Mouse (Mus musculus): ENCODE data around the gene Cd38. TPM values are rescaled to one million over a fixed set of nuclear protein-coding genes. Genes with fewer than 3 reads are reported as not detected.

Cd38 gene
- total RNA-seq, 2 experiments from 2014 or later, result 0.26 TPM; not detected in 1

GRCm38 (mm10) chr5:43921877-43922276 is 53.5 kb downstream of the Cd38 start:
- no peak for ATAC-seq (replicated peaks; ENCODE audit: poor library complexity, severe bottlenecking)

DNA sequence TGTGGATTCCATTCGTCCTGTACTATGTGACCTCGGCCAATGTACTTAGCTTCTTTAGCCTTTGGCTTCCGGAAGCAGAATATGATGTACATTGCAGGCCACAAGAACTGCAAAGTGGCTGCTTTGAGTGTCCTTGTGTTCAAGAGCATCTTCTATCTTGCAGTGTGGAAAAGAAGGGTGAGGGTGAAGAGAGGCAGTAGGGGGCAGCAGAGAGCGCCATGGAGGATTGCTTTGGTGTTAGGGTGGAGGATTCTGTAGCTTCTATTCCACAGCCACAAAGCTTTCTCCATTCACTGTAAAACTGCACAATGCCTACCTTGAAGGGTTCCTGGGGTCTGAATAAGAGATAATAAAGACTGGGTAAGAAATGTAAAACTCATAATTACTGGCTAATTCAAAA is 55.6 kb downstream of the Cd38 start:
- peak; percentile 82 for ATAC-seq (replicated peaks; ENCODE audit: poor library complexity, severe bottlenecking)

GRCm38 (mm10) chr5:43927729-43928128 is 59.4 kb downstream of the Cd38 start:
- ATAC-seq (replicated peaks; ENCODE audit: poor library complexity, severe bottlenecking), result no peak

DNA sequence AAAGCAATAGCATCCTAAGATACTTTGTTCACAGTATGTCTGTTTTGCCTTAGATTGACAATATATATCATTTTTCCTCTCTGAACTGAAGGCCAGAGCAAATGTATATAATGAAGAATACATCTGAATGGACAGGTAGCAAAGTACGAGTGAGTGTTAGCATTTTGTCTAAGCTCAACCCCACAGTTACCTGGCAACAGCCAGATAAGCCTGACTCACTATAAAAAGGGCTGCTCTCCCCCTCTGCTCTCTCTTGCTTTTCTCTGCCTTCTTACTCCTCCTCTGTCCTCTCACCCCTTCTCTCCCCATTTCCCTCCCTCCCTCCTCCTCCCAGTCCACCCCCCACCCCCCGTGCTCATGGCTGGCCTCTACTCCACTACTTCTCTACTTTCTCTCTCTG is 64.9 kb downstream of the Cd38 start:
- ATAC-seq (replicated peaks; ENCODE audit: poor library complexity, severe bottlenecking), result no peak

GRCm38 (mm10) chr5:43947330-43947977 is 79.1 kb downstream of the Cd38 start:
- ATAC-seq (replicated peaks; ENCODE audit: poor library complexity, severe bottlenecking), result peak; percentile 67

DNA sequence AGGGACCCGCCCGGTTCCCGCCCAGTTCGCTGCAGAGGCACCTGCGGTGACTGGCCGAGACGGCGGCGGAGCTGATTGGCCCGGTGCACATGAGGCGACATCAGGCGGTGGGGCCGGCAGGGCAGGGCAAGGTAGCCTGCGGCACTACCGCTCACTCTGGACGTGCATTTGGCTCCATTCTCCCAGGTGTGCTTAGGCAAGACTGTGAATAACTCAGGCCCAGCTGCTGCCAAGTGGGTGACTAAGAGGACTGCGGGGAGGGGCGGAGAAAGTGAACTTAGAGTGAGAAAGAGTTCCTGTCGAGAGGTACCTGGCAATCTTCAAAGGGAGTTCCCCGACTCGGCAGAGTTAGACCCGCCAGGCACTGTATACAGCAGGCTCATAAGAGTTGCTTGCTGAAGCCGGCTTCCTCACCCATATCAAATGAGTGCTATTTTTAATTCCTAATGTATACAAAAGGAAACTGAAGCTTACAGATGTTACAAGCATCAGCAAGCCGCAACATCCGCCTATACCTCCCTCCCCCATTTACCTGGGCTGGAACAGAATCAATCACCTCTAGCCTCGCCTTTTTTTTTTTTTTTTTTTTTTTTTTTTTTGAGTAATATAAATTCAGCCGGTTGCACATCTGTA is 79.9 kb downstream of the Cd38 start:
- ATAC-seq (replicated peaks; ENCODE audit: poor library complexity, severe bottlenecking), result peak; percentile 83

- ATAC-seq (replicated peaks; ENCODE audit: poor library complexity, severe bottlenecking), result peak; percentile 36
These were observed 80.5 kb downstream of the Cd38 start for GRCm38 (mm10) chr5:43948748-43949275.

DNA sequence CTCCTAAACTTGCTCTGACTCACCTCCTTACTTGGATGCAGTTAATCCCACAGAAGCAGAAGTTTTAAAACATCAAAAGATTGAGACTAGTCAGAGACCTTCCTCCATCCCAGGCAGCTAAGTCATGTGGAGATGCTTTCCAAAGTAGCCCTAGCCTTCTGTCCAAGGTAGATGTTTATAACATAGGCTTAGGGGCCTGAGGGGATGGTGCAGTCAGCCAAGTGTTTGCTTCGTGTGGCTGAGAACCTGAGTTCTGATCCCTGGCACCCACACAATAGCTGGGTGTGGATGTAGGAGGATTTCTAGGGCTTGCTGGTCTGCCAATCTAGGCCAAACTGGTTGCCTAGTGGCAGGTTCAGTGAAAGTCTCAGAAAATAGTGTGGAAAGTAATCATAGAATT is 84.9 kb downstream of the Cd38 start:
- no peak for ATAC-seq (replicated peaks; ENCODE audit: poor library complexity, severe bottlenecking)

- ATAC-seq (replicated peaks; ENCODE audit: poor library complexity, severe bottlenecking), result no peak
These were observed 91.6 kb downstream of the Cd38 start for GRCm38 (mm10) chr5:43959884-43960440.

- no peak for ATAC-seq (replicated peaks; ENCODE audit: poor library complexity, severe bottlenecking)
These were observed 92.7 kb downstream of the Cd38 start for GRCm38 (mm10) chr5:43961056-43961455.

Other genes starting within 250 kb of the Cd38 start
- 5.2 and 5.4 TPM in 2 replicates for gene Cc2d2a, start 206.2 kb upstream of the Cd38 start, total RNA-seq (2014; fragmentation: Nextera tagmentation)
- 2.6 TPM in 2 replicates for gene Cc2d2a, start 206.2 kb upstream of the Cd38 start, total RNA-seq (2017)
- gene Bst1, start 49.7 kb upstream of the Cd38 start, total RNA-seq (2014; fragmentation: Nextera tagmentation), result 1.8 TPM in 1 of 2 replicates, not detected in the other
- 0.46 and 1.0 TPM in 2 replicates for gene Bst1, start 49.7 kb upstream of the Cd38 start, total RNA-seq (2017)
- 31.2 and 47.8 TPM in 2 replicates for gene Fbxl5, start 46.9 kb upstream of the Cd38 start, total RNA-seq (2014; fragmentation: Nextera tagmentation)
- gene Fbxl5, start 46.9 kb upstream of the Cd38 start, total RNA-seq (2017), result 46.3 and 61.3 TPM in 2 replicates
- gene Gm7879, start 44.6 kb downstream of the Cd38 start, total RNA-seq (2014; fragmentation: Nextera tagmentation), result 3.5 and 8.0 TPM in 2 replicates
- gene Gm7879, start 44.6 kb downstream of the Cd38 start, total RNA-seq (2017), result 13.4 and 14.1 TPM in 2 replicates
- gene Fgfbp1, start 113.2 kb downstream of the Cd38 start, total RNA-seq (2014; fragmentation: Nextera tagmentation), result not detected in 2 replicates
- gene Fgfbp1, start 113.2 kb downstream of the Cd38 start, total RNA-seq (2017), result not detected in 2 replicates
- 12.7 and 17.1 TPM in 2 replicates for gene Prom1, start 233.5 kb downstream of the Cd38 start, total RNA-seq (2014; fragmentation: Nextera tagmentation)
- gene Prom1, start 233.5 kb downstream of the Cd38 start, total RNA-seq (2017), result 40.5 and 45.8 TPM in 2 replicates